Mouse (Mus musculus) right cerebral cortex, postnatal 25 days (tissue): ENCODE data around the gene Rps27a.

Source experiments
- DNase-seq: peaks from one replicate; pipeline ENCODE4 v3.0.0; 2022

The Rps27a gene

DNA sequence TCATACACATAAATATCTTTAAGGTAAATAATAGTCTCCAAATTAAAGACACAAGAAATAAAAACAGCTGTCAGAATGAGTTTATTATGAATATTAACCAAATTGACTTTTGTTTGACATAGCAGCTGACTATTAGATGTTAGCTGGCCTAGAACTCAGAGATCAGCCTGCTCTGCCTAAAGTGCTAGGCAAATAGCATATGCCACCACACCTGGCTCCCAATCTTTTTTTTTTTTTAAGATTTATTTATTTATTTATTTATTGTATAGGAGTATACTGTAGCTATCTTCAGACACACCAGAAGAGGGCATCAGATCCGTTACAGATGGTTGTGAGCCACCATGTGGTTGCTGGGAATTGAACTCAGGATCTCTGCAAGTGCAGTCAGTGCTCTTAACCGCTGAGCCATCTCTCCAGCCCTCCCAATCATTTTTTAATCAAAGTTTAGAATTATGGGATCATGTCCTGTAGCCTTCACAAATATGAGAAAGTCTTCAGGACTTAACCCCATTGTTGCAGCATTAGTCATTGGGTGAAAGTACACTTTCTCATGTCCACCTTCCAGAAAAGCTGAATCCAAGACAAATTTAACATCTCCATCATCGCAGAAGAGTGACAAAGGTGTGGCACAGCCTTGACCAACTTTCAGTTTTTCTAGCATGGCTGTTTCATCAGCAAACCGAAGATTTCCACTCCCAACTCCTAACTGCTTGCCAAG, 34.9 kb downstream of the Rps27a start:
- DNase-seq = no peak

DNA sequence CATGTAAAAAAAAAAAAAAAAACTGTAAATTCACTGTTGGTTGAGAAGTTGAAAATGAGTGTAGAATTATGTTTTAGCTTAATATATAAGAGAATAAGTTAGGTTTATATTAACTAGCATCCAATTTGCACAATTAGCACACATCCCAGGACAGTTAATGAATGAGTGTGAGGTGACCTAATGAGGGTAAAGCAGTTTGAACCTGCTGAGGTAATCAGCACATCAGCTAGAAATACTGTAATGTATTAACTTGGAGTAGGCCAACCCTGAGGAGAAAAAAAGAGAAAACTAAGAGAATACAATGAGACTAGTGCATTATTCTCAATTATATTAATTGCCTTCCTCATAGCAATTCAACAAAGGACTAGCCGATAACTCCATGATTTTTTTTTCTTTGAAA, 38.5 kb downstream of the Rps27a start:
- DNase-seq = no peak

DNA sequence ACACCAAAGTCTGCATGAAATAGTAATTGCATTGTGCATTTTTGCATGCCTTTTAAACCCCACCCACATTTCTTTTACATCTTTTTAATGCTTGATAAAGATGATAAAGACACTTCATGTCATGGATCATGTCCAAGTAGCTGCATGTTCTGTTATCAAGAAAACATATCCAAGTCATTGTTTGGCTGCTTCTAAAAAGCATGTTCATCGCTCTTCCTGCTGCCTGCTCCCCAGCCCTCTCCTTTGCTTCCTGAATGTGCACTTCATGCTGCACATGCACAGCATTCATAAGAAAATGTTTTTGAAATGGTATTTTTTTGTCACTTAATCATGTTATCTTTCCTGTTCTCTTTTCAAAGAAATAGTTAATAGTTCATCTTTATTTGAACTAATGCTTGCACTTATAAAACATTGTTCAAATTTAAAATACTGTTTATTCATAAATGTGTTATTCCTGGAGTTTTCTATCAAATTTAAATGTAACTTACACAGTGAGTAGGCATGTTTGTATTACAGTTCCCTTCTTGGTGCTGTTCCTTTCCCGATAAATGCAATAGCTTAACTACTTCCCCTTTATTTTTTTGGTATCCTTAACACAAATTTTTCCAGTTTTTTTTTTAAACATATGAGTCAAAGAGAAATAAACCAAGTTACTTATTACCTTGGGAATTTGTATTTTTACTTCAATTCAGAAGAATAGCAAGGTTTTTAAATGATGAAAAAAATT, 42.8 kb downstream of the Rps27a start:
- no peak for DNase-seq

DNA sequence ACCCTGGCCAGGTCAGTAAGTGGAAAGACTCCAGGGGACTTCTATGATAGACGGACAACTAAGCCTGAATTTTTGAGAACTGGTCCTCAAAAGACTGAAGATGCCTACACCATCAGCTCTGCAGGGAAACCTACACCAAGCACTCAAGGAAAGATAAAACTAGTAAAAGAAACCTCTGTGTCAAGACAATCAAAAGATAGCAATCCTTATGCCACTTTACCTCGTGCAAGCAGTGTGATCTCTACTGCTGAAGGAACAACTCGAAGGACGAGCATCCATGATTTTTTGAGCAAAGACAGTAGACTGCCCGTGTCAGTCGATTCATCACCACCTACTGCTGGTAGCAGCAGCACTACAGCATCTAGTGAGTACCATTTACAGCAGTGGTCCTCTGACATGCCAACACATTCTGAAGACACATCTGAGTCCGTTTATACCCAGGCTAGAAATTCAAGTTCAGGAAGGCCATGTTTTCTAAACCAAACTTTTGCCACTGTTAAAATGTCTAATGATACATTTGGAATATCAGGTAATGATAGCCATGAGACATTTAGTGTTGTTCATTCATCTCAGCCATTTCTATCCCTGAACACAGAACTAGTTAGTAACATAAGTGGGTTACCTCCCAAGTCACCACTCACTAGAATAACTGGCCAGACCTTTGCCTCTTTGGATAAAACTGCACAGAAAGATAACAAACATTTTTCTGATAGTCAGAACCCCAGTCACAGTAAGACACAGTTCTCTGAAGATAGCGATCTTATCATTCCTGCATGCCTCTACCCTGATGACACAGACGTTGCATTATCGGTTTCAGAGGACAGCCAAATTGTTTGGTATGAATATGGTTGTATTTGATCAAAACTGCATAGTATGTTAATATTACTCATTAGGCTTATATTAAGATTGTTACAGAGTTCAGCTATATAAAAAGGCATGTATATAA, 43.7 kb downstream of the Rps27a start:
- DNase-seq = no peak

DNA sequence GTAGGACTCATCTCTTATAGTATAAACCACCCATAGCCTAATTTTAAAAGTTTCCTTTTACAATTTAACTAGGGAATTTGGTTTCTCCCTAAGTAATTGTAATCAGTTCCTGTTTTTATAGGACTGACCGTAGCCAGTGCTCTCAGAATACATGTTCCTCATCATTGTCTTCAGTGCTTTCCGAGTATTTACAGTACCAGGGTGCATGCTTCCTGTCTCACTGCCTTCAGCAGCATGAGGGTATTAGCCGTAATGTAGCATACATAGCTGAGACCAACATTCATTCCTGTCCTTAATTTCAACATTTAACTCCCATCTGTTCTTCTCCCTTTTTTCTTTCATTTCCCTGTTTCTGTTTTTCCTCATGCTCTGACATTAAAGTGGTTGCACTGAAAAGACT, 50.9 kb downstream of the Rps27a start:
- no peak for DNase-seq
